Mouse (Mus musculus) embryonic facial prominence, embryonic 15.5 days (tissue): ENCODE results near the gene Dyrk4. TPM values are rescaled to one million over a fixed set of nuclear protein-coding genes. Genes with fewer than 3 reads are reported as not detected.

ENCODE experiments used
- polyA plus RNA-seq: library from polyadenylated mRNA; unstranded; fragments of >200 nt; fragmentation: Nextera tagmentation; extraction: Ambion mirVana; gene quantifications from 2 replicates; pipeline ENCODE4 v1.2.1, GENCODE M21; 2015

Dyrk4 gene
- polyA plus RNA-seq, 1 experiment from 2014 or later, result 1.2 TPM

Other genes starting within 250 kb of the Dyrk4 start
- 7.0 and 7.8 TPM in 2 replicates for gene Kcna6, start 181.2 kb downstream of the Dyrk4 start, polyA plus RNA-seq
- 165 TPM in 2 replicates for gene Ndufa9, start 72.7 kb downstream of the Dyrk4 start, polyA plus RNA-seq
- gene Akap3, start 68.7 kb downstream of the Dyrk4 start, polyA plus RNA-seq, result 0.08 and 0.09 TPM in 2 replicates
- 47.2 and 47.4 TPM in 2 replicates for gene Rad51ap1, start 17.7 kb upstream of the Dyrk4 start, polyA plus RNA-seq
- 17.1 and 19.2 TPM in 2 replicates for gene D6Wsu163e, start 18.1 kb upstream of the Dyrk4 start, polyA plus RNA-seq
- 1.7 and 2.8 TPM in 2 replicates for gene Fgf6, start 93.7 kb upstream of the Dyrk4 start, polyA plus RNA-seq
- 0.20 and 0.35 TPM in 2 replicates for gene Fgf23, start 151.1 kb upstream of the Dyrk4 start, polyA plus RNA-seq
- 2.7 and 3.1 TPM in 2 replicates for gene Tigar, start 187.7 kb upstream of the Dyrk4 start, polyA plus RNA-seq
- gene Ccnd2, start 230.4 kb upstream of the Dyrk4 start, polyA plus RNA-seq, result 918 and 948 TPM in 2 replicates